Mouse (Mus musculus) retina, embryonic 14.5 days (tissue): ENCODE measurements at regions not wholly inside any gene's neighbourhood (a gene's known extent, or its start where the extent isn't known, plus 50 kb on each side); places are given as distances from the start of the nearest gene placed in this dataset.

Experiments
- DNase-seq: peaks from one replicate; pipeline ENCODE4 v3.0.0-alpha.2; 2015; ENCODE audit warnings: low spot score

DNA sequence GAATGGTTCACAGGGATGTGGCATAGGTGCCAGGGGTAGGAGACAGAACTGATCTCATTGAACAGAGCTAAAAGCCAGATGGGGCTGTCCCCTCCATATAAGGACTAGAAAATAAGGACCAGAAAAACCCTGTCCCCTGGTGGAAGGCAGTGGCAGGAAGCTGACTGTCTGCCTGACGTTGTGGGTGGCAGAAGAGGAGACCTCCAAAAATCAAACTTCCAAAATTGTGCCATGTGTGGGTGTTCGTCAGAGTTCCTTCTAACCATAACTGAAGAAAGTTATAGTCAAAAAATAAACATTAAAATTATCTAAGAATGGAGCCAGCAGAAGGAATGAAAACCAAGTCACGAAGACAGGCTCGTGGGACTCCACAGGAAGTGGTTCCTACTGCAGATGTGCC, 129.2 kb downstream of the Mtx3 start:
- no peak for DNase-seq

DNA sequence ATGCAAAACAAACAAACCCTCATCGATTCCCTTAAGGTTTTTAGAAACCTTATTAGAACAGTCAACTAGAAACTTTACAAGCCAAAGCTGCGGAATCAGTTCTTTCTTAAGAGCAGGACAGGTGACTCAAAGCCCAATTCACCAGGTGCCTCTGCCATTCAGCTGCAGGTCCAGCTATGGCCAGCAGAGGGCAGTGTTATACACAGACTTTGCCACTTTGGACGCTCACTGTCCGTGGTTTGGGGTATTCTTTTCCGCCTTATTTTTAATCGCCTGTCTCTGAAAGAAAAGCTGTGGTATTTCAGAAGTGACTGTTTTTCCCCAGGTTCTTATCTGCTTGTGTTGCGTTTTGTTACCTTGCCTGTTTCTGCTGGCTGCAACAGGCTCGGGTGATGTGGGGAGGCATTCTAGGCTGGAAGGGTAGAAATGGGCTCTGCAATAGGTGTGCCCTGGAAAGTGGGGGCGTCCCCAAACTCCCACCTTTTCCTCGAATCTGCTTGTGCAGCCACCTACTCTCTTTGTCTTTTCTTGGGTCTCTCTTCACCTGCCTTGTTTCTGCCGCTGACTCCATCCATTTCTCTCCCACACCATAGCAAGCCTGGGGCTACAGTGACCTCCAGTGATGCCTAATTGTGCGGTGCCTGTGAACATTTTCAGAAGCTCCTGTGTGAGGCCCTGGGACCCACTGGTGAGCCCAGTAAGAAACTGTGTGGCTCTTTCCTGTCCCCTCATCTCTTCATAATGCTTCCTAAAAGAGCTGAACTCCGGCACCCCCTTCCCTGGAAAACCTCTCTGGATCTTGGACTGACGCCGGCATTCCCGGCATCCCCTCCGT, 142.4 kb downstream of the Mtx3 start:
- peak; percentile 85 for DNase-seq

DNA sequence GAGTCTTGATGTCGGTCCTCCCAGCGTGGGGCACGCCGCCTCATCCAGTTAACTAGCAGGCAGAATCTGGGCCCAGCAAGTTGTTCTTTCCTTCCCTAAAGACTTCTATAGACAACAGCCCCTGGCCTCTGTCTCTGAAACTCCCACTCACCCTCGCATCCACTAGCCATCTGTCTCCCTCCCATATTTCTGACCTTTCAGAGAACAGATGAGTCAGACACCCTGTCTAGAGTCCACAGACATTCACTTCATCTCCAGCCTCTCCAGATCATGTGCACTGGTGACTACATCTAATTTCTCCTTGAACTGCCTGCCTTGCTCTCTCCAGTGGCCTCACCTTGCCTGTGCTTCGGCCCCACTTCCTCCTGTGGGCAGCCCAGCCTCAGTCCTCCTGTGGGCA, 143.1 kb downstream of the Mtx3 start:
- DNase-seq = no peak

DNA sequence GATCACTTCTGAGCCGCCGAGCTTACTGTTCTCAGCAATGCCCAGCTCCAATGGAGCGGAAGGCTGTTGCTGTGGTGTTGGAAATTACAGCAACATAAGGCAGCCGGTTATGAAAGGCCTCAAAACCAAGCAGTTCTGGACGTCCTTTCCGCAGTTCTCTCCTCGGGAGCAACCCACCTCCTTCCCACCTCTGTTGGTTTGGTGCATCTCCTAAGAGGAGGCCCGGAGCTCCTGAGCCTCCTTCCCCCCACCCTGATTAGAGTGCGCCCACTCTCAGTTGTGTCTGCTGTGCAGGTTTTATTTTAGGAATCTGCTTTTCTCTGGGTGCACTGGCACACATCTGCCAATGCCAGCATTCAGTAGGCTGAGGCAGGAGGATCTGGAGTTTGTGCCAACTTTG, 144.0 kb downstream of the Mtx3 start:
- no peak for DNase-seq

DNA sequence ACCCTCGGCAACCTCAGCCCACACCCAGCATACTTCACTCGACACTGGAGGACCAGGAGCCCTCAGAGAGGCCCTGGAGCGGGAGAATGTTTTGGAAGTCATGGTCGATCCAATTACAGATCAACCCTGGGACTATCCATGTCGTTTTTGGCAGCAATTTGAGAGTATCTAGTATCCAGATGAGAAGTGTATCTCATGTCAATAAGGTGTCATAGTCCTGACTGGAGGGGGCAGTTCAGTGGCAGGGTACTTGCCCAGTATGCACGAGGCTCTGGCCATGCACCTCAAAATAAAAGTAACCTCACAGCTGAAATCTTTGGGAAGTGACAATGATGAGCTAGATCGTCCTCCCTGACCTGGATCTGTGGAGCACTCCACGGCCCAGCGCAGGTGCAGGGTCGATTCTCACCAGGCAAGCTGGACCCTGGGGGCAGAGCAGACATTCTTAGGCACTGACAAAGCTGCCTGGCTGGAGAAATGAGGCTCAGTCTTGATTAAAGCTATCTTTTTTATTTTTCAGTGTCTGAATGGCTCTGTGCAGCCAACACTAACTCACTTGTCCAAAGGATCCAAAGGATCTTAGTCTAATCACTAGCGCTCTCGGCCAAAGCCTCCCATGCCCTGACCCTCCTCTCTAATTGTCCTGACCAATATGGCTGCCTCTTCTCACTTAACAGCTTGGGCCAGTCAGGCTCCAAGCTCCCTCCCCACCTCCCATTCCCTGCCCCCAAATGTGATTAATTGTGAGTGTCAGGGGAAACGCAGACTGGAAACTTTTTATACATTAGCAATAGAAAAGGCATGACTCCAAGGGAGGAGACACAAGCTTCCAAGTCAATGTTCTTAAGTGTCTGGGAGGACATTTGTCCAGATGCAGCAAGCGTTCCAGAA, 146.0 kb downstream of the Mtx3 start:
- no peak for DNase-seq
